ENCODE assay signal across 8 mouse cellular contexts in genomic region chr2:152741153-152742041, GRCm38 (mm10). TPM values are rescaled to one million over a fixed set of nuclear protein-coding genes. Genes with fewer than 3 reads are reported as not detected.
DNase-seq lines count a peak whose midpoint lies in the region; ATAC-seq and TF ChIP-seq lines count a peak whose summit lies in the region.

No protein-coding gene starts in this region.

- H3K36me3 ChIP-seq in embryonic facial prominence, embryonic 10.5 days (replicated peaks): peaks cover 11% of the 10 kb centered on the region
- no peaks in the 10 kb centered on the region for H3K36me3 ChIP-seq in heart, postnatal 0 days (replicated peaks; ENCODE audit: control insufficient read depth, insufficient read depth, low read length)

- no peaks in the 10 kb centered on the region for H3K9me3 ChIP-seq in embryonic facial prominence, embryonic 10.5 days
- no peaks in the 10 kb centered on the region for H3K9me3 ChIP-seq in heart, postnatal 0 days (replicated peaks; ENCODE audit: control insufficient read depth, low read length)

- DNase-seq in urinary bladder, adult 18-20 months (ENCODE audit: low spot score in 2 of 2): peak; percentile 68 to 77
- no peak for DNase-seq in urinary bladder, postnatal 10 days (ENCODE audit: low spot score)
- peak; percentile 69 for DNase-seq in embryonic facial prominence, embryonic 10.5 days (ENCODE audit: low spot score)
- DNase-seq in heart, postnatal 0 days (ENCODE audit: low spot score): peak; percentile 95
- peak; percentile 83 to 90 for DNase-seq in kidney, postnatal 25 days
- peak; percentile 75 for DNase-seq in testis, postnatal 10 days (ENCODE audit: low spot score)
- no peak for DNase-seq in cerebellum, postnatal 36 days

- WGBS in embryonic facial prominence, embryonic 10.5 days: 49% methylated on average over 14 of the region's 14 CpGs
- WGBS in heart, postnatal 0 days: 32% methylated on average over 14 of the region's 14 CpGs

- H3K4me1 ChIP-seq in embryonic facial prominence, embryonic 10.5 days: peaks cover 63% of the 10 kb centered on the region
- H3K4me1 ChIP-seq in heart, postnatal 0 days (ENCODE audit: control insufficient read depth, insufficient read depth): peaks cover 19% of the 10 kb centered on the region; the same call in 1 of the 2 replicates

- H3K27me3 ChIP-seq in embryonic facial prominence, embryonic 10.5 days (replicated peaks; ENCODE audit: low read depth, poor library complexity, severe bottlenecking): no peaks in the 10 kb centered on the region
- H3K27me3 ChIP-seq in heart, postnatal 0 days (ENCODE audit: control insufficient read depth, insufficient read depth, low read length): no peaks in the 10 kb centered on the region

- peak; percentile 32 for ATAC-seq in heart, postnatal 0 days (ENCODE audit: insufficient read depth, low read depth)
- peak; percentile 65 for ATAC-seq in megakaryocyte, adult 5-6 weeks (ENCODE audit: poor library complexity, severe bottlenecking)

- no peak for TF ChIP-seq EP300 in heart, postnatal 0 days (IDR thresholded peaks at IDR 0.05; ENCODE audit: low read depth)

- H3K27ac ChIP-seq in embryonic facial prominence, embryonic 10.5 days (replicated peaks): peak overlapping the region; percentile 87
- H3K27ac ChIP-seq in heart, postnatal 0 days (ENCODE audit: low read depth): peak overlapping the region; percentile 79

- TF ChIP-seq CTCF in heart, postnatal 0 days (IDR thresholded peaks at IDR 0.05; ENCODE audit: low read depth): no peak

- H3K9ac ChIP-seq in heart, postnatal 0 days (replicated peaks; ENCODE audit: low read depth, low read length): peak overlapping the region; percentile 17; the same call in 1 of the 2 replicates

- H3K4me3 ChIP-seq in embryonic facial prominence, embryonic 10.5 days: peak overlapping the region; percentile 19; the same call in 1 of the 2 replicates
- no peak overlapping the region for H3K4me3 ChIP-seq in heart, postnatal 0 days (ENCODE audit: low read depth, low read length)

- peak overlapping the region; percentile 46 for H3K4me2 ChIP-seq in heart, postnatal 0 days (ENCODE audit: low read depth, low read length)

RNA-seq across cellular contexts. Expression of gene Id1, which starts 5.3 kb away (rescaled TPM):
- polyA plus RNA-seq in embryonic facial prominence, embryonic 10.5 days (2016; fragmentation: Nextera tagmentation; extraction: Ambion mirVana): 161 and 182 TPM in 2 replicates
- 146 and 188 TPM in 2 replicates for total RNA-seq in heart, postnatal 0 days (2014; rRNA removed; ENCODE audit: low replicate concordance)
- polyA plus RNA-seq in heart, postnatal 0 days (2015; fragmentation: Nextera tagmentation; extraction: Ambion mirVana): 46.7 and 59.3 TPM in 2 replicates
- 28.4 and 48.3 TPM in 2 replicates for total RNA-seq in megakaryocyte, adult 5-6 weeks (2015)
- total RNA-seq in megakaryocyte, adult 5-6 weeks (2017): 35.0 and 40.1 TPM in 2 replicates

RNA-seq across cellular contexts. Expression of gene Cox4i2, which starts 12.6 kb away (rescaled TPM):
- polyA plus RNA-seq in embryonic facial prominence, embryonic 10.5 days (2016; fragmentation: Nextera tagmentation; extraction: Ambion mirVana): 9.9 and 10.1 TPM in 2 replicates
- total RNA-seq in heart, postnatal 0 days (2014; rRNA removed; ENCODE audit: low replicate concordance): 13.4 and 29.9 TPM in 2 replicates
- polyA plus RNA-seq in heart, postnatal 0 days (2015; fragmentation: Nextera tagmentation; extraction: Ambion mirVana): 17.0 and 21.4 TPM in 2 replicates
- 0.20 and 0.55 TPM in 2 replicates for total RNA-seq in megakaryocyte, adult 5-6 weeks (2015)
- 0.41 TPM in 1 of 2 replicates, not detected in the other for total RNA-seq in megakaryocyte, adult 5-6 weeks (2017)

RNA-seq across cellular contexts. Expression of gene Mcts2, which starts 54.6 kb away (rescaled TPM):
- 37.6 and 40.2 TPM in 2 replicates for polyA plus RNA-seq in embryonic facial prominence, embryonic 10.5 days (2016; fragmentation: Nextera tagmentation; extraction: Ambion mirVana)
- 6.5 and 11.7 TPM in 2 replicates for total RNA-seq in heart, postnatal 0 days (2014; rRNA removed; ENCODE audit: low replicate concordance)
- 30.9 and 31.6 TPM in 2 replicates for polyA plus RNA-seq in heart, postnatal 0 days (2015; fragmentation: Nextera tagmentation; extraction: Ambion mirVana)
- total RNA-seq in megakaryocyte, adult 5-6 weeks (2015): 8.4 and 9.3 TPM in 2 replicates
- 7.1 and 8.3 TPM in 2 replicates for total RNA-seq in megakaryocyte, adult 5-6 weeks (2017)

Comparison
In these comparisons a context has a peak if more than half of its experiments do, and no peak if none do; other contexts are left out.
1. DNase-seq: peak in urinary bladder, adult 18-20 months (2 of 2), embryonic facial prominence, embryonic 10.5 days (single experiment), heart, postnatal 0 days (single experiment), kidney, postnatal 25 days (2 of 2) and testis, postnatal 10 days (single experiment); none in urinary bladder, postnatal 10 days (single experiment) and cerebellum, postnatal 36 days (0 of 2).